ENCODE assay signal across 20 mouse cellular contexts in the genomic region with DNA sequence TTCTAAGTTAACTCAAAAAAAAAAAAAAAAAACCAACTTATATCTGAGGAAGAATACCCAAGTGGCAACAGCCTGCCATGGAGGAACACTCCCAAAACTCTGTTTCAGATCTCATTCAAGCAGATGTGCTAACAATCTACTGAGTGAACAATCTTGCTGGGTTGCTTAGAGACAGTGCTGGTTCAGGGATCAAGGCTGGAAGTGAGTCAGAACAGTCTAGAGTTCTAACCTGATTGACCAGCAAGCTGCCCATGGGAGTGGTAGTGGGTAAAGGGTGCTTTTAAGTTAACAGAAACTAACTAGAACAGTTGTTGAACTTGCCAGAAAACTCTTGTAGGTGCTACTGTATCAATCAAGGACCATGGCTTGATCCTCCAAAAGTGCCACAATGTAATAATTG.
DNase-seq lines count a peak whose midpoint lies in the region; ATAC-seq and TF ChIP-seq lines count a peak whose summit lies in the region.
"Had no signal": no experiment of that assay in that cellular context is flagged by ENCODE, and none has a peak within 500 bp of the region (broad histone marks: within the 10 kb centered on the region; RNA-seq: fewer than 3 reads in every experiment).

No protein-coding gene starts in this region.

- in situ Hi-C loops in Patski (cut with MboI; ENCODE audit: low pct_unique_long_range_greater_than_20kb), result loop anchor here (5.0 to 25.0 kb wide), 2 partner anchors 341 to 586 kb away; no protein-coding TSS in a partner anchor

- CTCF ChIA-PET in Patski (lab: Charles Lee), result no interaction called here

- no peak overlapping the region for H3K9ac ChIP-seq in liver, postnatal 0 days (replicated peaks)
- H3K9ac ChIP-seq: embryonic facial prominence, embryonic 13.5 days; embryonic facial prominence, embryonic 15.5 days; forebrain, embryonic 12.5 days had no signal

- POLR2A ChIA-PET in Patski (lab: Charles Lee), result no interaction called here

- H3K9me3 ChIP-seq in liver, postnatal 0 days (ENCODE audit: low read length), result no peaks in the 10 kb centered on the region
- H3K9me3 ChIP-seq: embryonic facial prominence, embryonic 13.5 days; embryonic facial prominence, embryonic 15.5 days; forebrain, embryonic 10.5 days; forebrain, embryonic 12.5 days; G1E had no signal

- H3K4me3 ChIP-seq in liver, postnatal 0 days (ENCODE audit: low read depth, low read length), result no peak overlapping the region
- H3K4me3 ChIP-seq: embryonic facial prominence, embryonic 13.5 days; embryonic facial prominence, embryonic 15.5 days; erythroblast, embryonic 14.5 days; forebrain, embryonic 10.5 days; forebrain, embryonic 12.5 days had no signal

- peak; percentile 14 for DNase-seq in adrenal gland, postnatal 14 days
- DNase-seq in adrenal gland, adult 8-10 months, result no peak
- DNase-seq in testis, postnatal 14 days (ENCODE audit: low spot score), result peak; percentile 12
- DNase-seq in testis, postnatal 10 days (ENCODE audit: low spot score), result no peak
- DNase-seq in Patski (ENCODE audit: low read depth, low spot score), result peak; percentile 17
- DNase-seq in liver, postnatal 0 days, result no peak
- DNase-seq: cerebellum, adult 11 months; cerebellum, adult 18-20 months; cerebellum, adult 8-10 months; cerebellum, adult 9-11 months; cerebellum, postnatal 36 days; embryo, embryonic 11 days had no signal

- no peaks in the 10 kb centered on the region for H3K27me3 ChIP-seq in Patski
- no peaks in the 10 kb centered on the region for H3K27me3 ChIP-seq in liver, postnatal 0 days (ENCODE audit: insufficient read depth, low read length)
- H3K27me3 ChIP-seq: embryonic facial prominence, embryonic 13.5 days; embryonic facial prominence, embryonic 15.5 days; forebrain, embryonic 12.5 days had no signal

- no peak overlapping the region for H3K27ac ChIP-seq in liver, postnatal 0 days (ENCODE audit: low read depth)
- H3K27ac ChIP-seq: embryonic facial prominence, embryonic 13.5 days; embryonic facial prominence, embryonic 15.5 days; forebrain, embryonic 10.5 days; forebrain, embryonic 12.5 days had no signal

- peak; percentile 57 for ATAC-seq in Patski
- no peak for ATAC-seq in liver, postnatal 0 days
- ATAC-seq: forebrain, embryonic 14.5 days; forebrain, embryonic 16.5 days had no signal

- TF ChIP-seq EP300 in liver, postnatal 0 days (IDR thresholded peaks at IDR 0.05; ENCODE audit: low read depth), result no peak

- no peak overlapping the region for H3K4me2 ChIP-seq in liver, postnatal 0 days (ENCODE audit: low read depth, low read length)
- H3K4me2 ChIP-seq: embryonic facial prominence, embryonic 13.5 days; embryonic facial prominence, embryonic 15.5 days; forebrain, embryonic 12.5 days had no signal

- no peaks in the 10 kb centered on the region for H3K4me1 ChIP-seq in liver, postnatal 0 days (ENCODE audit: insufficient read depth)
- H3K4me1 ChIP-seq: embryonic facial prominence, embryonic 13.5 days; embryonic facial prominence, embryonic 15.5 days; forebrain, embryonic 10.5 days; forebrain, embryonic 12.5 days had no signal

- no peak for TF ChIP-seq CTCF in Patski (IDR thresholded peaks at IDR 0.05)
- no peak for TF ChIP-seq CTCF in liver, postnatal 0 days (IDR thresholded peaks at IDR 0.05; ENCODE audit: low read depth)

- no peaks in the 10 kb centered on the region for H3K36me3 ChIP-seq in liver, postnatal 0 days (replicated peaks; ENCODE audit: insufficient read depth, low read length)
- H3K36me3 ChIP-seq: embryonic facial prominence, embryonic 13.5 days; embryonic facial prominence, embryonic 15.5 days; forebrain, embryonic 10.5 days; forebrain, embryonic 12.5 days; G1E had no signal

Comparison
In these comparisons a context has a peak if more than half of its experiments do, and no peak if none do; other contexts are left out.
1. DNase-seq: peak in adrenal gland, postnatal 14 days (single experiment), testis, postnatal 14 days (single experiment) and Patski (single experiment); none in adrenal gland, adult 8-10 months (single experiment), testis, postnatal 10 days (single experiment) and liver, postnatal 0 days (single experiment).